Mouse (Mus musculus) ES-E14 (cell line): ENCODE results near the gene Gdi1.
A peak's percentile ranks its signal among the peaks of the same experiment; 100 is the strongest.

Experiments
- CHD2 ChIP-seq: IDR thresholded peaks from 2 replicates; pipeline ENCODE4 v1.6.1; 2014; ENCODE audit warnings: mild to moderate bottlenecking, low read depth, low read length, inconsistent platforms
- HCFC1 ChIP-seq: IDR thresholded peaks from 2 replicates; pipeline ENCODE4 v1.6.1; 2012; ENCODE audit warnings: low read length, inconsistent platforms, borderline replicate concordance; ENCODE audit not compliant: insufficient read depth
- MAFK ChIP-seq: IDR thresholded peaks from 2 replicates; pipeline ENCODE4 v1.6.1; 2014; ENCODE audit warnings: mild to moderate bottlenecking, low read depth, low read length, inconsistent platforms; ENCODE audit not compliant: insufficient read depth
- ZC3H11A ChIP-seq: IDR thresholded peaks from 2 replicates; pipeline ENCODE4 v1.6.1; 2012; ENCODE audit warnings: low read depth, mild to moderate bottlenecking, inconsistent platforms, low read length, borderline replicate concordance
- ZNF384 ChIP-seq: IDR thresholded peaks from 2 replicates; pipeline ENCODE4 v1.6.1; 2012; ENCODE audit warnings: low read depth, low read length, inconsistent platforms

GRCm38 (mm10) chrX:74298348-74298747 is 6.5 kb upstream of the Gdi1 start:
- TF ChIP-seq MAFK, result peak; percentile 76
- no peak for TF ChIP-seq HCFC1
- no peak for TF ChIP-seq CHD2
- peak; percentile 27; the same call in 1 of the 2 replicates for TF ChIP-seq ZNF384
- TF ChIP-seq ZC3H11A, result no peak
